Mouse (Mus musculus) cerebellum, adult 9-10 months (tissue): ENCODE results near the gene Cerkl.

Experiments
- DNase-seq: peaks from one replicate; pipeline ENCODE4 v3.0.0; 2022

The Cerkl gene

DNA sequence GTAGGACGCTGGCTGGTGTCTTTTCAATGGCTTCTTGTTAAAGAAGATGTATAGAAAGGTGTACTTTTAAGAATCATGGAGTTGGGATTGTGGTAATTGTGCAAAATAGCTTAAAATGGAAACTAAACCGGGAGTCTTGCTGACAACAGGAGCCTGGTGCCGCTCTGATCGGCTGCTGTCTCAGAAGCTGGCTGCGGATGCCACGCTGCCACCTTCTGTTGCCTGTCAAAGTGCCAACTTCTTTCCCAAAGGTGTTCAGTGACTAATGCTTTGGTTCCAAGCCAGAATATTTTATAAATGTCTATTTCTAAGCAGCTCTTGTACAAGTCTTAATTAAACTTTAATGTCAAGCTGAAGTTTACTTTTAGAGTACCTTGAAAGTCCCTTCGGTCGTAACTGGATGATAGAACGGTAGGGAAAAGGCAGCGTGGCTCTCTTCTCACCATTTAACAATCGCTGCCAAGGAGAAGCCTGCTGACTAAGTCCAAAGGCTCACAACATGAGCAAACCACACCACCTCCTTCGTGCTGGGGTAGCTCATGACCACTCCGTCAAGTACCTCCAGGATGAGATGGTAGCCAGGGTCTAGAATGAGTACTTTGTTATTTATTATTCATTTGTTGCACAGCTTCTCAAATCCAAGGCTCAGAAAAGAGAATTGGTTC is 147.0 kb downstream of the Cerkl start:
- peak; percentile 86 for DNase-seq

DNA sequence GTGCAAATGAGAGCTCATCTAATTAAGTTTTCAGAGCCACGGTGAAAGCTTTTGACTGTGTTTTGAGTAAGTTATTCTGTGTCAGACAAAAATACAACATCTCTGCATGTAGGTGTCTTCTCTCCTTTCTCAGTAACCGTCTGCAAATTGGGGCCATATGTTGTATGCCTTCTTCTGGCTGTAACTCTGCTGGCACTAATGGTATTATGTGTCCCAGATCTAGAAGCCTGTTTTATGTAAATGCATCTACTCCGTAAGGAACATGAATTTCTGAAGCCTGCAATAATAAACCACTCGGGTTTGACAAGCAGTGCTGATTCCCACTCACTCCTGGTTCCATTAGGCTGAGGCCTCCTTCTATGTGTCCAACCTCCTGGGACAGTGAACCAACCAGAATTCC is 149.0 kb downstream of the Cerkl start:
- no peak for DNase-seq

DNA sequence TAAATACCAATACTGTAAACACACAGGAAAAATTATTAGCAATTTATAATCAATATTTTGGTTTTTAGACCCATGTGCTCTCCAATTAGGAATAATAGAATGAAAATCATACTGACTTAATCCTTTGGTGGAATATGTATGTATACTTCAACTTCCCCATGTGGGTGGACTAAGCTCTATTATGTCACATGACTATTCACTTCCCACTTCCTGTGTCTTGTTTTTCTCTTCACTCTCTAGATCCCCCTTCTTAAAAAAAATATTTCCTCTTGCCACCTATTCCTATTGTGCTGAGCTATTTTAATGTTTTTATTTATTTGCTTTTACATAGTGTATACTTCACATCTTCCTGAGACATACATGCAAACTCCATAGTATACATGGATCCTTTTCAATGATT is 154.2 kb downstream of the Cerkl start:
- no peak for DNase-seq

DNA sequence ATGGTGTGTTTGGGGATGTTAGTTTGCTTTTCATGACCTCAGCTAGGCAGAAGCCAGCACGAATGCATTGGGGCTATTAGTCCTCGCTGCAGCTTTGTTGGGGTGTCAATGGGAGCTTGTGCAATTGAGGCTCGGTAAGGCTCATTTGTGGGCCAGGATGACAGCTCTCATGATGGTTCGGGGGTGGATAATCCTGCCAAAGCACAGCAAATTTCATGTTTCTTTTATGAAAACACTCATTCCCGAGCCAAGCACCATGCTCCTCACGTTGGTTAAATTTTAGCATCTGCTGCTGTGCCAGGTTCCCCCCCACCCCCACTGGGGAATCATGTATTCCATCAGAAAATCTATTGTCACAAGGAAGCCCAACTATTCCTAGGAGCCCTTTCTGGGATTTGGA is 164.2 kb downstream of the Cerkl start:
- no peak for DNase-seq

DNA sequence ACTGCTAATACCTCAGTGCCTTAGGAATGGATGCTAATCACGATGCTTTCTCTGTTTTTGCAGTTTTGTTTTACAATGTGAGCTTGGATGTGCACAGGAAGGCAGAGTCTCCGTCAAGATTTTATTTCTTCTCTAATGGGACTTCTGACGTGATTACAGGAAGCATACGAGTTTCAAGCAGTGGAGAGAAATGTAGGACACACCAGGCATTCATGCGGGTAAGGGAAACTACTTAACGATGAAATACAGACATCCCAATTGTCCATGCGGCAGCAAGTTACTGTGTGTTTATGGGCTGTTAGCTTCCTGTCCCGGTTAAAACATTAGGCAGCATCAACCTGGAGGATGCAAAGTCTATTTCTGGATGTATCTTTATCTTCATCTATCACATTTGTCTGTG is 164.7 kb downstream of the Cerkl start:
- no peak for DNase-seq

DNA sequence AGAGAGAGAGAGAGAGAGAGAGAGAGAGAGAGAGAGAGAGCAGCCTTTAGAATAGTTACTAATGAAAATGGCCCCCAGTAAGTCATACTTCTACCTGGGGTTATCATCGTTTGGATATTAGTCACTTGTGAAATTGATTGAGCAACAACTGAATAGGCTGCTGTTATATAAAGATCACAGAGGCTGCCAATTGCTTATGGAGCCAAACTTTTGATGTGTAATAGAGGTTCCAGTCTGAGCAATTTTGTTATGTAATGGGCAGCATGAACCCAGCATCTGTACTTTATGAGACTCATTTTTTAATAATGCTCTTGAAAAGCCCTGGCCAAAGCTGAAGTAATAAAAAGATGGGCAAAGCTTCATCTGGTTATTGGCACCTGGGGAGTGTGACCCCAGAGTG is 166.4 kb downstream of the Cerkl start:
- DNase-seq = no peak

DNA sequence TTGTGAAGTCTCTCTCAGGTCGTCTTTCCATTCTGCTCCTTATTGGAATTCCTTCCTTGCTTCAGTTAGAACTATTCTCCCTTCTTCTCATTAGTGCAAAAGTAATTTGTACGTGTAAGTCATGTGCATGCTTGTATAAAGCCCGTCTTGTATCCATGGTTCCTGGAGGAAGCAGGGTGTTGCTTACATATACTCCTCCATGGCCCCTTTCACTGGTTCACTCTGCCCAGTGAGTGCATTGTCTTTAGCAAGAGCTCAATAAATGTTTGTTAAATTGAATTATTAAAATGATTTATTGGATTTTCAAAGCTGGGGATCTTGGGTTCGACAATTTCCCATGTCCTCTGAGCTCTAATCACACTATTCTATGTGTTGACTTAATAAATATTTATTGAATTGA is 172.4 kb downstream of the Cerkl start:
- DNase-seq = no peak
